Mouse (Mus musculus): ENCODE results near the gene Ankzf1.
"Not testable (repeated sequence)": the region's sequence is repeated elsewhere in the genome, so short reads cannot be mapped to it uniquely, and the experiment has no call there.

Ankzf1 gene

GRCm38 (mm10) chr1:75227653-75228052, 35.7 kb downstream of the Ankzf1 start:
- no peak for DNase-seq

DNA sequence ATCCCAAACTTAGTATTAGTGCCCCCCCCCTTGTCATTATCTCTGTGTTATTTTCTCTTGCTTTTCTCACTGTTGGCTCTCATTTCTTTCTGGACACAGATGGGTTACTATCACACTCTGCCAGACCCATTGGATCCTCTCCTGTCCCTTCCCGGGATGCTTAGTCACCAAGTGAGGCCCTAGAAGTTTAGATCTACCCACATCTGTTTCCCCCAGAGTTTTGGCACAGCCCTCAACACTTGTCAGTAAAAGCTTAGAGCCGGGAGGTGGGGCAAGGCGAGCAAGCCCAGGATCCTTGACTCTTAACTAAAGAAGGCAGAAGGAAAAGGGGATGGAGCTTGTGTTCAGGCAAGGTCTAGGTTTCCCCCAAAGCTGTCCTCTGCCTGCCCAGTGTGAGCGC, 37.2 kb downstream of the Ankzf1 start:
- DNase-seq = no peak

DNA sequence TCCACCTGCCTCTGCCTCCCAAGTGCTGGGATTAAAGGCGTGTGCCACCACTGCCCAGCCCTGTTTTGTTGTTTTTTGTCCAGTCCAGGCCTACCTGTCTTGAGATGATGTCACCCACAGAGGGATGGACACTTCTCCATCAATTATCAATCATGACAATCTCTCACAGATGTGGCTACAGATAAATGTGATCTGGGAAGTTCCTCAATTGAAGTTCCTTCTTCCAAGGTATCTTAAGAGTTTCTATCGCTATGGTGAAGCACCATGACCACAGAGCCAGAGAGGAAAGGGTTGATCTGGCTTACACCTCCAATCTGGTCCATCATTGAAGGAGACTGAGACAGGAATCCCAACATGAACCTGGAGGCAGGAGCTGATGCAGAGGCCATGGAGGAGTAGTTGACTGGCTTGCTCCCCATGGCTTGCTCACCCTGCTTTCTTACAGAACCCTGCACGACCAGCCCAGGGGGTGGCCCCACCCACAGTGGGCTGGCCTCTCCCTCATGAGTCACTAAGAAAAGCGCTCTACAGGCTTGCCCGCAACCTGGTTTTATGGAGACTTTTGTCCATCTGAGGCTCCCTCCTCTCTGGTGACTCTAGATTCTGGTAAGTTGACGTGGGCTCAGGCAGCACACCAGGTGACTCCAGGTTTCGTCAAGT, 38.5 kb downstream of the Ankzf1 start:
- DNase-seq = no peak

GRCm38 (mm10) chr1:75231224-75231623, 39.3 kb downstream of the Ankzf1 start:
- DNase-seq = no peak

DNA sequence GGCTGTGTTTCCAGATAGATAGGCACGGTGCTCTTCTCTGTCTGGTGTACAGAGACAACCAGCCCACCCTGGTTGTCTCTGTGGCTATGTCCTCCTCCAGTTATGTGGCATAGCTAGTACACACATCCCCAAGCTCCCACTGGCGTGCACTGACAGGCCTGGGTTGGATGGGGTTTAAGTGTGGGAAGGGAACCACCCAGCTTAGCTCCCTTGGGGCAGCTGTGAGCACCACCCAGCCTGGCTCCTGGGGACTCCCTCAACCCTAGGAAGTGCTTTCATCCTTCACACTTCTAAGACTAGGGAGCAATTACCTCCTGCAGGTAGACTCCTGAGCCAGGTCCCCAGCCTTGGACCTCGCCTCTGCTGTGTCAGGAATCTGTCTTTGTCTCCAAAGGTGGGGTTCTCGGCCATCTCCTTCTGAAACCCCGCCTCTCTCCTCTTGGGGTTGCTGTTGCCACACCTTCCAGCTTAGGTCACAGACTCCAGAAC, 39.8 kb downstream of the Ankzf1 start, which contains the start of gene A630095N17Rik:
TSS of gene A630095N17Rik (minus strand) at position 439 of the 489 bp plus-strand sequence.
- no peak for DNase-seq

DNA sequence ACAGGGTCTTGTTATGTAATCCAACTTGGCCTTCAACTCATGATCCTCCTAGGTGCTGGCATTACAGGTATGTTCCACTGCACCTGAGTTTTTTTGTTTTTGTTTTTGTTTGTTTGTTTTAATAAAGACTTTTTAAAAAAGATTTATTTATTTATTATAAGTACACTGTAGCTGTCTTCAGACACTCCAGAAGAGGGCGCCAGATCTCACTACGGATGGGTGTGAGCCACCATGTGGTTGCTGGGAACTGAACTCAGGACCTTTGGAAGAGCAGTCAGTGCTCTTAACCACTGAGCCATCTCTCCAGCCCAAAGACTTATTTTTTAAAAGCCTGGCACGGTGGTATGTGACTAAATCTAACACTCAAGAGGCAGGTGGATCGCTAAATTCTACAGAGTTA, 40.5 kb downstream of the Ankzf1 start:
- not testable (repeated sequence) for DNase-seq

DNA sequence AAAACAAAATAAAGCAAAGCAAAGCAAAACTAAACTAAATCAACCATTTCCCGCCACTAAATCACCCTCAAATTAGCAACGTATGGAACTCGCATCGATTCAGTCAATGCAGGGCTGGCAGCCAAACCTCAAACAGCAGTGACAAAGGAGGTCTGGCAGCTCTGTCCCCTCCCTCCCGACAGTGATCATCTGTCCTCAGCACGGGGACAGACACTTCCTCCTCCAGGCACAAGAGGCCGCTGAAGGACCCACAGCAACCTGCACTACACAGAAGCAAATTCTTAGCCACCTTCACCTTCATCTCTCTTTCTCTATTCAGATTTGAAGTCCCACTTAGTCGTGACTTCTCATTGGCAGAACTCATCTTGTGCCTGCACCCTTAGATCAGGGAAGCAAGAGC, 42.7 kb downstream of the Ankzf1 start:
- peak; percentile 71 to 77 for DNase-seq

GRCm38 (mm10) chr1:75236117-75237050, 44.4 kb downstream of the Ankzf1 start, which contains the start of gene Dnajb2:
Gene Dnajb2 (plus strand): TSS chr1:75236406.
- peak; percentile 64 to 76 for DNase-seq

DNA sequence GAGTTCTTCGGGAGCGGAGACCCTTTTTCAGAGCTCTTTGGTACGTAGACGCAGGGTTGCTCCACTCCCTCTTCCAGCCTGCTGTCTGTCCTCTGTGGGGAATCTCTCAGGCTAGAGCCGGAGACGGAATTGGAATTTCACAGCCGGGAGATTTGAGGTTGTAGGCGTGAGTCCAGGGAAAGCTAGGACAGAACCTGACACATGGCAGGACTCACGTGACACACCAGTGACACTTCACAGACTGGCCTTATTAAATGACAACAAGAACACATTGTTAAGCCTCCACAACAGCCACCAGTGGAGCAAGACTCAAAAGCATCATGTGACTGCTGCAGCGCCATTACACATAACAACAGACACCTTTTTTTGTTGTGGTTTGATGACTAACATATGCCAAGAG, 47.6 kb downstream of the Ankzf1 start:
- no peak for DNase-seq

DNA sequence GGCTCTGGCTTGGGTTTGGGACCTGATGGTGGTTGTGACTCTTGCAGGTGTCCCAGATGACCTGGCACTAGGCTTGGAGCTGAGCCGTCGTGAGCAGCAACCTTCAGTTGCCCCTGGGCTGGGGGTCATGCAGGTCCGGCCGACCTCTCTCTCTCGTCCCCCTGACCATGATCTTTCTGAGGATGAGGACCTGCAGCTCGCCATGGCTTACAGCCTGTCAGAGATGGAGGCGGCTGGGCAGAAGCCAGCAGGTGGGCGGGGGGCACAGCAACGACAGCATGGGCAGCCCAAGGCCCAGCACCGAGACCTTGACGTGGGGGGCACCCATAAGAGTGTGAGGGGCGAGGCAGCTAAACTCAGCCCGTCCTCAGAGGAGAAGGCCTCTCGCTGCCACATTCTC, 51.5 kb downstream of the Ankzf1 start:
- no peak for DNase-seq

- no peak for DNase-seq
These were observed 52.4 kb downstream of the Ankzf1 start for GRCm38 (mm10) chr1:75244175-75244826.

- DNase-seq = no peak
These were observed 52.9 kb downstream of the Ankzf1 start for GRCm38 (mm10) chr1:75244836-75245235.

DNA sequence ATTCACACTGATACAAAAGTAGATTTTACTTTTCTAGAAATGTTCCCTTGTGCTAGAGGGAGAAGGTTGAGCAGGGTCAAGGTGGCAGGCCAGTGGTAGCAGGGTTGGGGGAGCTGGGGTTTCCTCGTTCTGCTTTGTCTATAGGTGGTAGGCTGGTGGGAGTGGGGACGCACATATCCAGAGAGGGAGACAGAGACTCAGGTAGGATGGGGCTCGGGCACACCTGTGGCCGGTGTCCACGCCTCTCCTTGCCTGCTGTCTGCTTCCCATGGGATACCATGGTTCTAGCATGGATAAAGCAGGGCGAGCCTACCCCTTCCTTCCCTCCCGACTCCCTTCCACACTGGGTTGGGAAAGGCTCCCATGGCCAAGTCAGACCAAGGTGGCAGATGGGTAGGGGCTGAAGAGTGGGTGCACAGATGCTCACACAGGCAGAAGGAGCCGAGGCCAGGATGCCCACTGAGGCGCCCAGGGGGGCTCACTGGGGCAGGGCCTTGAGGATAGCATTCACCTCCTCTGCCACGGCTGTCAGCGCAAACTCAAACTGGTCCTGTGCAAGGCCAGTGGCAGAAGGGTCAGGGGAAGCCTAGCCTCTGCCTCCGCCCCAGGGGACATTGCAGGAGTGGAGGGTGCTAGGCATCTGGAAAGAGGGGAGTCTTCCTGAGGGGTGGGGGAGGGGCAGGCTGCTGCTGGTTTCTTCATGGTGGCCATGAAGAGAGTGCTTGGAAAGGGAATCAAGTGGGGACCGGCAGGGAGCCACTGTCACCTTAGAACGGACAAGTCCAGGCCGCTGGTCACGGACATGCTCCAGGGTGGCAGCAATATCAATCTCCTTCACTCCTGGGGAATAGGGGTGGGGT, 55.4 kb downstream of the Ankzf1 start:
- no peak for DNase-seq

- DNase-seq = no peak
These were observed 56.3 kb downstream of the Ankzf1 start for GRCm38 (mm10) chr1:75248041-75248772.

Measured in thymus, postnatal 36 days (tissue).